ENCODE assay signal across 11 mouse cellular contexts in genomic region chr11:120628601-120629340, GRCm38 (mm10). TPM values are rescaled to one million over a fixed set of nuclear protein-coding genes. Genes with fewer than 3 reads are reported as not detected.
DNase-seq lines count a peak whose midpoint lies in the region; ATAC-seq lines count a peak whose summit lies in the region.
"Had no signal": no experiment of that assay in that cellular context is flagged by ENCODE, and none has a peak within 500 bp of the region (broad histone marks: within the 10 kb centered on the region; RNA-seq: fewer than 3 reads in every experiment).

No protein-coding gene starts in this region.

- 96% methylated on average over 23 of the region's 23 CpGs for WGBS in midbrain, embryonic 10.5 days
- 95% methylated on average over 23 of the region's 23 CpGs for WGBS in midbrain, embryonic 14.5 days
- WGBS in limb, embryonic 10.5 days: 97% methylated on average over 23 of the region's 23 CpGs
- WGBS in stomach, embryonic 15.5 days: 90% methylated on average over 23 of the region's 23 CpGs

- H3K27me3 ChIP-seq in midbrain, embryonic 10.5 days (ENCODE audit: low read depth, poor library complexity, severe bottlenecking): no peaks in the 10 kb centered on the region
- no peaks in the 10 kb centered on the region for H3K27me3 ChIP-seq in midbrain, embryonic 14.5 days (ENCODE audit: control insufficient read depth, insufficient read depth, low read length)
- no peaks in the 10 kb centered on the region for H3K27me3 ChIP-seq in limb, embryonic 10.5 days (ENCODE audit: low read depth, poor library complexity, severe bottlenecking)
- H3K27me3 ChIP-seq in stomach, embryonic 15.5 days (replicated peaks): no peaks in the 10 kb centered on the region

- no peak overlapping the region for H3K9ac ChIP-seq in midbrain, embryonic 14.5 days (replicated peaks; ENCODE audit: low read length)
- H3K9ac ChIP-seq in stomach, embryonic 15.5 days: no peak overlapping the region

- no peaks in the 10 kb centered on the region for H3K9me3 ChIP-seq in midbrain, embryonic 10.5 days (replicated peaks)
- no peaks in the 10 kb centered on the region for H3K9me3 ChIP-seq in midbrain, embryonic 14.5 days (ENCODE audit: control insufficient read depth, low read length)
- no peaks in the 10 kb centered on the region for H3K9me3 ChIP-seq in limb, embryonic 10.5 days (replicated peaks)
- no peaks in the 10 kb centered on the region for H3K9me3 ChIP-seq in stomach, embryonic 15.5 days

- H3K4me2 ChIP-seq in midbrain, embryonic 14.5 days (ENCODE audit: low read length): no peak overlapping the region
- H3K4me2 ChIP-seq in stomach, embryonic 15.5 days: peak overlapping the region; percentile 86; the same call in 1 of the 2 replicates

- peaks cover 64% of the 10 kb centered on the region for H3K4me1 ChIP-seq in midbrain, embryonic 10.5 days
- peaks cover 24% of the 10 kb centered on the region for H3K4me1 ChIP-seq in midbrain, embryonic 14.5 days (ENCODE audit: control insufficient read depth, insufficient read depth, low read length)
- H3K4me1 ChIP-seq in limb, embryonic 10.5 days: peaks cover 59% of the 10 kb centered on the region
- H3K4me1 ChIP-seq in stomach, embryonic 15.5 days: peaks cover 45% of the 10 kb centered on the region

- peak; percentile 92 for DNase-seq in heart, adult 11 months
- DNase-seq in heart, adult 9 months (ENCODE audit: low spot score in 2 of 2): no peak
- no peak for DNase-seq in midbrain, embryonic 10.5 days (ENCODE audit: low spot score)
- no peak for DNase-seq in midbrain, embryonic 14.5 days
- no peak for DNase-seq in limb, embryonic 10.5 days (ENCODE audit: low spot score)
- DNase-seq in ovary, adult 18-20 months (ENCODE audit: low spot score): no peak
- DNase-seq: heart, postnatal 4 days had no signal

- H3K4me3 ChIP-seq in midbrain, embryonic 10.5 days: peak overlapping the region; percentile 97; the same call in 1 of the 2 replicates
- H3K4me3 ChIP-seq in midbrain, embryonic 14.5 days (replicated peaks; ENCODE audit: low read depth, low read length): no peak overlapping the region
- H3K4me3 ChIP-seq in limb, embryonic 10.5 days: peak overlapping the region; percentile 19
- peak overlapping the region; percentile 25; the same call in 1 of the 2 replicates for H3K4me3 ChIP-seq in stomach, embryonic 15.5 days (replicated peaks)

- ATAC-seq in midbrain, embryonic 14.5 days (ENCODE audit: low FRiP score, low TSS enrichment): no peak
- no peak for ATAC-seq in stomach, embryonic 15.5 days (ENCODE audit: insufficient read depth, low FRiP score, low read depth)
- no peak for ATAC-seq in megakaryocyte-erythroid progenitor cell, adult 5-6 weeks (replicated peaks; ENCODE audit: low FRiP score, low TSS enrichment, poor library complexity, severe bottlenecking)

- no peak overlapping the region; the same call in 1 of the 2 replicates for H3K27ac ChIP-seq in midbrain, embryonic 10.5 days (replicated peaks)
- H3K27ac ChIP-seq in midbrain, embryonic 14.5 days (replicated peaks; ENCODE audit: low read depth, low read length): no peak overlapping the region
- no peak overlapping the region for H3K27ac ChIP-seq in limb, embryonic 10.5 days
- H3K27ac ChIP-seq in stomach, embryonic 15.5 days: no peak overlapping the region

- peaks cover 36% of the 10 kb centered on the region for H3K36me3 ChIP-seq in midbrain, embryonic 10.5 days
- H3K36me3 ChIP-seq in midbrain, embryonic 14.5 days (ENCODE audit: control insufficient read depth, insufficient read depth, low read length): peaks cover 28% of the 10 kb centered on the region
- H3K36me3 ChIP-seq in limb, embryonic 10.5 days: peaks cover 43% of the 10 kb centered on the region
- peaks cover 13% of the 10 kb centered on the region for H3K36me3 ChIP-seq in stomach, embryonic 15.5 days

RNA-seq across cellular contexts. Expression of gene Sirt7, which starts 3.7 kb away (rescaled TPM):
- polyA plus RNA-seq in midbrain, embryonic 10.5 days (2016; fragmentation: Nextera tagmentation; extraction: Ambion mirVana): 34.2 and 37.4 TPM in 2 replicates
- polyA plus RNA-seq in midbrain, embryonic 14.5 days (2014; fragmentation: Nextera tagmentation; extraction: Ambion mirVana): 38.4 and 39.5 TPM in 2 replicates
- 27.2 and 28.8 TPM in 2 replicates for polyA plus RNA-seq in limb, embryonic 10.5 days (2016; fragmentation: Nextera tagmentation; extraction: Ambion mirVana)
- 38.1 and 39.0 TPM in 2 replicates for polyA plus RNA-seq in stomach, embryonic 15.5 days (2015; fragmentation: Nextera tagmentation; extraction: Ambion mirVana)
- 62.8 and 79.3 TPM in 2 replicates for total RNA-seq in megakaryocyte-erythroid progenitor cell, adult 5-6 weeks (2014; fragmentation: Nextera tagmentation)
- 39.8 and 48.3 TPM in 2 replicates for total RNA-seq in megakaryocyte-erythroid progenitor cell, adult 5-6 weeks (2017)

RNA-seq across cellular contexts. Expression of gene Mafg, which starts 4.6 kb away (rescaled TPM):
- 19.8 and 23.0 TPM in 2 replicates for polyA plus RNA-seq in midbrain, embryonic 10.5 days (2016; fragmentation: Nextera tagmentation; extraction: Ambion mirVana)
- polyA plus RNA-seq in midbrain, embryonic 14.5 days (2014; fragmentation: Nextera tagmentation; extraction: Ambion mirVana): 37.4 and 42.5 TPM in 2 replicates
- 25.9 and 28.1 TPM in 2 replicates for polyA plus RNA-seq in limb, embryonic 10.5 days (2016; fragmentation: Nextera tagmentation; extraction: Ambion mirVana)
- 29.3 and 31.9 TPM in 2 replicates for polyA plus RNA-seq in stomach, embryonic 15.5 days (2015; fragmentation: Nextera tagmentation; extraction: Ambion mirVana)
- total RNA-seq in megakaryocyte-erythroid progenitor cell, adult 5-6 weeks (2014; fragmentation: Nextera tagmentation): 26.0 and 31.6 TPM in 2 replicates
- 11.7 and 12.2 TPM in 2 replicates for total RNA-seq in megakaryocyte-erythroid progenitor cell, adult 5-6 weeks (2017)

RNA-seq across cellular contexts. Expression of gene Pcyt2, which starts 11.0 kb away (rescaled TPM):
- 140 and 151 TPM in 2 replicates for polyA plus RNA-seq in midbrain, embryonic 10.5 days (2016; fragmentation: Nextera tagmentation; extraction: Ambion mirVana)
- 148 and 181 TPM in 2 replicates for polyA plus RNA-seq in midbrain, embryonic 14.5 days (2014; fragmentation: Nextera tagmentation; extraction: Ambion mirVana)
- polyA plus RNA-seq in limb, embryonic 10.5 days (2016; fragmentation: Nextera tagmentation; extraction: Ambion mirVana): 161 and 169 TPM in 2 replicates
- polyA plus RNA-seq in stomach, embryonic 15.5 days (2015; fragmentation: Nextera tagmentation; extraction: Ambion mirVana): 183 and 188 TPM in 2 replicates
- total RNA-seq in megakaryocyte-erythroid progenitor cell, adult 5-6 weeks (2014; fragmentation: Nextera tagmentation): 74.6 and 87.3 TPM in 2 replicates
- total RNA-seq in megakaryocyte-erythroid progenitor cell, adult 5-6 weeks (2017): 28.5 and 29.6 TPM in 2 replicates

RNA-seq across cellular contexts. Expression of gene Pycr1, which starts 14.8 kb away (rescaled TPM):
- polyA plus RNA-seq in midbrain, embryonic 10.5 days (2016; fragmentation: Nextera tagmentation; extraction: Ambion mirVana): 37.6 and 43.4 TPM in 2 replicates
- 17.0 and 18.5 TPM in 2 replicates for polyA plus RNA-seq in midbrain, embryonic 14.5 days (2014; fragmentation: Nextera tagmentation; extraction: Ambion mirVana)
- 40.6 TPM in 2 replicates for polyA plus RNA-seq in limb, embryonic 10.5 days (2016; fragmentation: Nextera tagmentation; extraction: Ambion mirVana)
- 32.5 and 32.7 TPM in 2 replicates for polyA plus RNA-seq in stomach, embryonic 15.5 days (2015; fragmentation: Nextera tagmentation; extraction: Ambion mirVana)
- 0.13 and 1.1 TPM in 2 replicates for total RNA-seq in megakaryocyte-erythroid progenitor cell, adult 5-6 weeks (2014; fragmentation: Nextera tagmentation)
- total RNA-seq in megakaryocyte-erythroid progenitor cell, adult 5-6 weeks (2017): 1.5 TPM in 1 of 2 replicates, not detected in the other

RNA-seq across cellular contexts. Expression of gene Myadml2, which starts 19.2 kb away (rescaled TPM):
- polyA plus RNA-seq in midbrain, embryonic 10.5 days (2016; fragmentation: Nextera tagmentation; extraction: Ambion mirVana): 0.15 TPM in 1 of 2 replicates, not detected in the other
- polyA plus RNA-seq in midbrain, embryonic 14.5 days (2014; fragmentation: Nextera tagmentation; extraction: Ambion mirVana): 0.51 and 1.5 TPM in 2 replicates
- not detected in 2 replicates for polyA plus RNA-seq in limb, embryonic 10.5 days (2016; fragmentation: Nextera tagmentation; extraction: Ambion mirVana)
- 0.28 and 0.44 TPM in 2 replicates for polyA plus RNA-seq in stomach, embryonic 15.5 days (2015; fragmentation: Nextera tagmentation; extraction: Ambion mirVana)
- 6.3 TPM in 1 of 2 replicates, not detected in the other for total RNA-seq in megakaryocyte-erythroid progenitor cell, adult 5-6 weeks (2014; fragmentation: Nextera tagmentation)
- not detected in 2 replicates for total RNA-seq in megakaryocyte-erythroid progenitor cell, adult 5-6 weeks (2017)
- polyA plus RNA-seq: kidney, embryonic 14.5 days; neural tube, embryonic 11.5 days had no signal
